Mouse (Mus musculus): ENCODE measurements around the gene Ift122. TPM values are rescaled to one million over a fixed set of nuclear protein-coding genes. Genes with fewer than 3 reads are reported as not detected.

Gene Ift122
- polyA plus RNA-seq, 1 experiment, result 3.0 TPM

DNA sequence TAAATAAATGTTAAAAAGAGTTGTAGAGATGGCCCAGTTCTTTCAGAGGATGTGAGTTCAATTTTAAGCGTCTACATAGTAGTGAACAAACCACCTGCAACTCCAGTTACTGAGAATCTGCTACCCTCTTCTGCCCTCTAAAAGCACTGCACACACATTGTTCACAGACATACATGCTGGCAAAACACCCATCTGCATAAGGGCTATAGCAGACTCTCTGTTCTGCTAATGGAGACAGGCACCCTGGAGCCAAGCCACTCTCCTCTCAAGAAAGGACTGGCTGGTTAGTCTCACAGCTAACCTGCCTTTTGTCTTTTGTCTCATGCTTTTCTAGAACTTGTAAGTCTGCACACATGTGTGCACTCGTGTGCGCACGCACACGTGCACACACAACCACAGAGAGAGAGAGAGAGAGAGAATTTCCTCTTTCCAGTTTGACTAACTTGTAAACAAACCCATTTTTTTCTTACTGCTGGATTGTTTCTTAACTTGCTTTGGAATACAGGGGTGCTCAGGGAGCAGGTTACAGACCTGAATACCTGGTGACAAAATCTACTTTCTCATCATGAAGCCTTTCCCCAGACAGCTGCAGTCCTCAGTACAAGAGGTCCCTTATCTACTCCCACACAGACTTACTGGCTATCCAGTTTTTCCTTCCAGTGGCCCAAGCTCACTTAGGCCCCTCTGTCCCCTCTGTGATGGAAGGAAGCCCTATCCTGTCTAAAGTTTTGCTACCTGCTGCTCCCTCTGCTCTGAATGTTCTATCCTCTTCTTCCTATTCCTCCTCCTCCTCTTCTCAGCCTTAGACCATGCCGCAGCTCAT is 22.3 kb upstream of the Ift122 start:
- H3K4me3 ChIP-seq (ENCODE audit: low read depth, low read length), result no peak overlapping the region

DNA sequence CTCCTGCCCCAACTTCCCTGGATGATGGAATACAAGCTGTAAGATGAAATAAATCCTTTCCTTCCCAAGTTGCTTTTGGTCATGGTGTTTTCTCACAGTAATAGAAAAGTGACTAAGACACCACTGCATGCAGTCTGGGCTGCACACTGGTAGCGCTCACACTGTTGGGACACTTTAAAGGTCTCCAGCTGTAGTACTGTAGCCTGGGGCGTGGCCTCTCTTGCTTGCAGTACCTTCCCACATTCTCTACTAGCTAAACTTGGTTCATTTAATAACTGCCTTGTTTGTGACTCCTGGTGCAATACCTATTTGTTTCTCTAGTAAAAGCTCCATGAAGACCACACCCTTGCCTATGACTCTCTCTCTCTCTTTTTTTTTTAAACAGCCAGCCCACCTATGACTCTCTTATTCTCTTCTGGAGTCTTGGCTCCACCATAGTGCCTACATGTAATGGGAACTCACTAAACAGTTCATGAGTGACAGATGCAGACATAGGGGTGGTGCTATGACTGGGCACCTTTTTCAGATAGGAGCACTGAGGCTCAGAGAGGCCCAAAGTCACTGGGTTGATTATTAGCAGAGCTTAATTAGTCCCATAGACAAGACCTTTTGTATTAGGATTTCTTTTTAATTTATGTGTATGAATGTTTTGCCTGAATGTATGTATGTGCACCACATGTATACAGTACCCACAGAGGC is 21.0 kb upstream of the Ift122 start:
- 83% methylated on average over 2 of the region's 2 CpGs for WGBS
- Histone ChIP-seq H3K4me3 (ENCODE audit: low read depth, low read length) (no peak overlapping the region), H3K27ac (ENCODE audit: insufficient read depth, low read depth, low read length) (no peak overlapping the region), H3K4me1 (ENCODE audit: control insufficient read depth, insufficient read depth, insufficient read length, low read length) (no peaks in the 10 kb centered on the region), H3K27me3 (ENCODE audit: control insufficient read depth, insufficient read depth, low read length) (no peaks in the 10 kb centered on the region), H3K36me3 (ENCODE audit: control insufficient read depth, insufficient read depth, low read length) (no peaks in the 10 kb centered on the region)
- TF ChIP-seq CTCF (IDR thresholded peaks at IDR 0.05; ENCODE audit: extremely low read depth, insufficient read length, insufficient replicate concordance, low read depth, low read length), result no peak
- no peak for TF ChIP-seq POLR2A (IDR thresholded peaks at IDR 0.05; ENCODE audit: low read depth, low read length)

More for the DNA sequence above, 22.3 kb upstream of the Ift122 start:
- H3K27ac ChIP-seq (ENCODE audit: insufficient read depth, low read depth, low read length), result no peak overlapping the region
- H3K36me3 ChIP-seq (ENCODE audit: control insufficient read depth, insufficient read depth, low read length), result no peaks in the 10 kb centered on the region
- no peak for TF ChIP-seq POLR2A (IDR thresholded peaks at IDR 0.05; ENCODE audit: low read depth, low read length)
- no peak for TF ChIP-seq CTCF (IDR thresholded peaks at IDR 0.05; ENCODE audit: extremely low read depth, insufficient read length, insufficient replicate concordance, low read depth, low read length)
- 81% methylated on average over 6 of the region's 6 CpGs for WGBS
- no peaks in the 10 kb centered on the region for H3K27me3 ChIP-seq (ENCODE audit: control insufficient read depth, insufficient read depth, low read length)
- H3K4me1 ChIP-seq (ENCODE audit: control insufficient read depth, insufficient read depth, insufficient read length, low read length), result no peaks in the 10 kb centered on the region

DNA sequence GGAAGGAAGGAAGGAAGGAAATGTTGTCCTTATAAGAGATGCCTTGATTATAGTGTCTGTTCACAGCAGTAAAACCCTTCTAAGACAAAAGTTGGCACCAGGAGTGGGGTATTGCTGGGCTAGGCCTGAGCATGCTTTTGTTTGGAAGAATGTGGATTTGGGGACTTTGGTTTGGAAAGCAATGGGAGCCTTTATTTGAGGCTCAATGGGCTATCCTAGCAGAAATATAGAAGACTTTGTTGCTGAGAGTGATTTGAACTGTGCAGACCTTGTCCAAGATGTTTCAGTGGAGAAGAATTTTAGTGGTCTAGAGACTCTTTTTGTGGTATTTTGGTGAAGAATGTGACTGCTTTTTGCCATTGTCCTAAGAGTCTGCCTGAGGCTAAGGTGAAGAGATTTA is 19.4 kb upstream of the Ift122 start:
- Histone ChIP-seq H3K4me3 (ENCODE audit: low read depth, low read length) (no peak overlapping the region), H3K27ac (ENCODE audit: insufficient read depth, low read depth, low read length) (no peak overlapping the region), H3K36me3 (ENCODE audit: control insufficient read depth, insufficient read depth, low read length) (no peaks in the 10 kb centered on the region), H3K27me3 (ENCODE audit: control insufficient read depth, insufficient read depth, low read length) (no peaks in the 10 kb centered on the region), H3K4me1 (ENCODE audit: control insufficient read depth, insufficient read depth, insufficient read length, low read length) (peaks cover 7% of the 10 kb centered on the region; the same call in 1 of the 2 replicates)
- no peak for TF ChIP-seq CTCF (IDR thresholded peaks at IDR 0.05; ENCODE audit: extremely low read depth, insufficient read length, insufficient replicate concordance, low read depth, low read length)
- TF ChIP-seq POLR2A (IDR thresholded peaks at IDR 0.05; ENCODE audit: low read depth, low read length), result no peak

- WGBS, result 4% methylated on average over 19 of the region's 19 CpGs
- H3K4me3 ChIP-seq (ENCODE audit: low read depth, low read length), result peak within 1 kb of the TSS; percentile 63
- TF ChIP-seq POLR2A (IDR thresholded peaks at IDR 0.05; ENCODE audit: low read depth, low read length), result no peak; the same call in 1 of the 2 replicates
- TF ChIP-seq CTCF (IDR thresholded peaks at IDR 0.05; ENCODE audit: extremely low read depth, insufficient read length, insufficient replicate concordance, low read depth, low read length), result no peak
These were observed 15.1 kb upstream of the Ift122 start, which contains the start of gene Efcab12 for GRCm38 (mm10) chr6:115838161-115838597. Gene Efcab12 (minus strand): TSS chr6:115838412.

DNA sequence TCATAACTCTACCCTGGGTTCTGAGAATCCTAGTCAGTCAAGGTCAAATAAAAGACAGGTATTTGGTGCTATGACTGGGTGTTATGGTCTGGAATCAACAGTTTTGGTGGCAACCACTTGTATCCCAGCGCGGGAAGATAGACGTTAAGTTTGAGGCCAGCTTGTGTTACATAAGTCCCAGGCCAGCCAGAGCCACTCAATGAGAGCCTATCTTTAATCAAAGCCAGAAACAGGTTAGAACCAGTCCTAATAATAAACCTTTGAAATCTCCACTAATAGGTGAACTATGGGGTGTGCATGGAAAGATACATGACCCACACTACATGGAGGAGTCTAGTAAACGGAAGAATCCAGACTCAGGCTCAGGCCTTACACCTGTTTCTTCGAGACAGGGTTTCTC is 14.5 kb upstream of the Ift122 start:
- peaks cover 3% of the 10 kb centered on the region; the same call in 1 of the 2 replicates for H3K36me3 ChIP-seq (ENCODE audit: control insufficient read depth, insufficient read depth, low read length)
- TF ChIP-seq CTCF (IDR thresholded peaks at IDR 0.05; ENCODE audit: extremely low read depth, insufficient read length, insufficient replicate concordance, low read depth, low read length), result no peak
- TF ChIP-seq POLR2A (IDR thresholded peaks at IDR 0.05; ENCODE audit: low read depth, low read length), result no peak
- 67% methylated on average over 5 of the region's 5 CpGs for WGBS
- peaks cover 7% of the 10 kb centered on the region; the same call in 1 of the 2 replicates for H3K4me1 ChIP-seq (ENCODE audit: control insufficient read depth, insufficient read depth, insufficient read length, low read length)
- no peaks in the 10 kb centered on the region for H3K27me3 ChIP-seq (ENCODE audit: control insufficient read depth, insufficient read depth, low read length)
- no peak overlapping the region for H3K27ac ChIP-seq (ENCODE audit: insufficient read depth, low read depth, low read length)
- H3K4me3 ChIP-seq (ENCODE audit: low read depth, low read length), result no peak overlapping the region

More at GRCm38 (mm10) chr6:115838161-115838597, 15.1 kb upstream of the Ift122 start, which contains the start of gene Efcab12:
- no peak within 1 kb of the TSS for H3K27ac ChIP-seq (ENCODE audit: insufficient read depth, low read depth, low read length)
- peaks cover 7% of the 10 kb centered on the region; the same call in 1 of the 2 replicates for H3K4me1 ChIP-seq (ENCODE audit: control insufficient read depth, insufficient read depth, insufficient read length, low read length)
- H3K36me3 ChIP-seq (ENCODE audit: control insufficient read depth, insufficient read depth, low read length), result no peaks in the 10 kb centered on the region; the same call in 1 of the 2 replicates
- H3K27me3 ChIP-seq (ENCODE audit: control insufficient read depth, insufficient read depth, low read length), result no peaks in the 10 kb centered on the region

DNA sequence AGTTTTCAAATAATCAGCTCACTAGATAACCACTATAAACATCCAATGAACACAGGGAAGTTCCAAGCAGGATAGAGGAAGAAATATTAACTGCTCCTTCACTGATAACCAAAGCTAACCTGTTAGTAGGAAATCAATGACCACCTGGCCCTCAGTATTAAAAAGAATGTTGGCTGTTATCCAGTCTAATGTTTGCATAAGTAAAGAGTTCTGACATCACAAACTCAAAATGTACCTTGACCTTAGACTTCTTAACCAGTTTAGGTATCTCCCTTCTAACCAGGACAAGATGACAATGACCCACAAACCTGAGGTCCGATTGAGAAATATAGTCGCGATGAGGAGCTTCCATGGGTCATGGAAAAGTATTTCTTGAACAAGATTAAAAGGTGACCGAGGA is 8.3 kb upstream of the Ift122 start:
- no peak overlapping the region for H3K27ac ChIP-seq (ENCODE audit: insufficient read depth, low read depth, low read length)
- H3K4me3 ChIP-seq (ENCODE audit: low read depth, low read length), result no peak overlapping the region
- TF ChIP-seq POLR2A (IDR thresholded peaks at IDR 0.05; ENCODE audit: low read depth, low read length) (no peak), CTCF (IDR thresholded peaks at IDR 0.05; ENCODE audit: extremely low read depth, insufficient read length, insufficient replicate concordance, low read depth, low read length) (no peak)
- 88% methylated on average over 4 of the region's 4 CpGs for WGBS
- H3K36me3 ChIP-seq (ENCODE audit: control insufficient read depth, insufficient read depth, low read length), result peaks cover 6% of the 10 kb centered on the region; the same call in 1 of the 2 replicates
- H3K27me3 ChIP-seq (ENCODE audit: control insufficient read depth, insufficient read depth, low read length), result no peaks in the 10 kb centered on the region
- no peaks in the 10 kb centered on the region for H3K4me1 ChIP-seq (ENCODE audit: control insufficient read depth, insufficient read depth, insufficient read length, low read length)

All from small intestine, adult 2 months (tissue).